Mouse (Mus musculus) adrenal gland, adult 2 months (tissue): ENCODE measurements around the gene Kif3a. TPM values are rescaled to one million over a fixed set of nuclear protein-coding genes. Genes with fewer than 3 reads are reported as not detected.

Source experiments
- DNase-seq: peaks from one replicate; pipeline ENCODE4 v3.0.0; 2021
- polyA plus RNA-seq: library from polyadenylated mRNA; depleted of rRNA; stranded (reverse); fragments of >200 nt; gene quantifications from 2 replicates; pipeline ENCODE4 v1.2.3, GENCODE M21; 2012
- total RNA-seq, 2 experiments: library from RNA; stranded (reverse); gene quantifications; 2 replicates each; pipeline ENCODE4 v1.2.3; 2021

Gene Kif3a
- total and polyA plus RNA-seq, 3 experiments = 3.6 to 29.8 (median 23.0) TPM

- DNase-seq = no peak
Observed at GRCm38 (mm10) chr11:53616748-53617558, 49.8 kb downstream of the Kif3a start.

- DNase-seq = no peak
Observed at GRCm38 (mm10) chr11:53617562-53618109, 50.5 kb downstream of the Kif3a start.

- DNase-seq = no peak
Observed at GRCm38 (mm10) chr11:53618619-53619198, 51.5 kb downstream of the Kif3a start, which contains the start of gene Il4. Il4 (minus strand) TSS chr11:53618669.

GRCm38 (mm10) chr11:53619428-53619827 is 52.2 kb downstream of the Kif3a start:
- DNase-seq = no peak

- no peak for DNase-seq
Observed at GRCm38 (mm10) chr11:53620094-53620493, 52.9 kb downstream of the Kif3a start.

- no peak for DNase-seq
Observed at GRCm38 (mm10) chr11:53621582-53622439, 54.6 kb downstream of the Kif3a start.

- no peak for DNase-seq
Observed at GRCm38 (mm10) chr11:53622440-53622806, 55.2 kb downstream of the Kif3a start.

GRCm38 (mm10) chr11:53623573-53623972 is 56.4 kb downstream of the Kif3a start:
- no peak for DNase-seq

GRCm38 (mm10) chr11:53624124-53624523 is 56.9 kb downstream of the Kif3a start:
- DNase-seq = no peak

- DNase-seq = no peak
Observed at GRCm38 (mm10) chr11:53626802-53627373, 59.7 kb downstream of the Kif3a start.

- peak; percentile 65 for DNase-seq
Observed at GRCm38 (mm10) chr11:53627859-53628258, 60.7 kb downstream of the Kif3a start.

- DNase-seq = no peak
Observed at GRCm38 (mm10) chr11:53632122-53632733, 65.0 kb downstream of the Kif3a start.

GRCm38 (mm10) chr11:53633644-53634043 is 66.5 kb downstream of the Kif3a start:
- no peak for DNase-seq

GRCm38 (mm10) chr11:53634556-53634955 is 67.4 kb downstream of the Kif3a start, which contains the start of gene Il13:
Il13 (minus strand) TSS chr11:53634702.
- no peak for DNase-seq

GRCm38 (mm10) chr11:53635590-53636182 is 68.5 kb downstream of the Kif3a start:
- DNase-seq = no peak

- DNase-seq = peak; percentile 21
Observed at GRCm38 (mm10) chr11:53636183-53636646, 69.0 kb downstream of the Kif3a start.

- no peak for DNase-seq
Observed at GRCm38 (mm10) chr11:53637046-53637802, 70.0 kb downstream of the Kif3a start.

GRCm38 (mm10) chr11:53637803-53638260 is 70.7 kb downstream of the Kif3a start:
- no peak for DNase-seq

- no peak for DNase-seq
Observed at GRCm38 (mm10) chr11:53642744-53643279, 75.6 kb downstream of the Kif3a start.

- no peak for DNase-seq
Observed at GRCm38 (mm10) chr11:53644017-53644416, 76.8 kb downstream of the Kif3a start.
